Mouse (Mus musculus) bone marrow macrophage, adult 2 months (primary cell): ENCODE data around the gene Slc16a8.

Experiments
- CTCF ChIP-seq: IDR thresholded peaks from 2 replicates; pipeline ENCODE4 v1.5.1; 2012; ENCODE audit warnings: low read depth, mild to moderate bottlenecking, low read length, moderate library complexity
- POLR2A ChIP-seq: IDR thresholded peaks from 2 replicates; pipeline ENCODE4 v1.6.1; 2012; ENCODE audit warnings: mild to moderate bottlenecking, low read depth, low read length, borderline replicate concordance

DNA sequence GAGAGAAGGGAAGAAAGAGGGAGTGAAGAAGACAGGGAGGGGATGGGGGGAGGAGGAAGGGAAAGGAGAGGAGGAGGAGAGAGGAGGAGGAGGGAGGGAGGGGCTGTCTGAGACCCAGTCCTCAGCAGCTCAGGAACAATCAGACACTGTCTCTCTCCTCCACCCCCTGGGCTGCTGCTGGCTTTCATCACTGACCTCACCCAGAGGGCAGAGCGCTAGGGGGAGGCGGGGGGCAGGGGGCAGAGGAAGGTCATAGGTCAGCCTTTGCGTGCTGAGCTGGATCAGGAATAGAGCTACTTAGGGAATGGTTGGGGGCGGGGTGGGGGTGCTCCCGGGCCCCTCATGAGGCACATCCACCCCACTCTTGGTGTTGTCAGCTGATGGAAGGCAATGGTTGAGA is 30.9 kb downstream of the Slc16a8 start:
- TF ChIP-seq POLR2A = no peak
- no peak for TF ChIP-seq CTCF
